Mouse (Mus musculus): ENCODE data around the gene Atg7.

- TF ChIP-seq CTCF (IDR thresholded peaks at IDR 0.05; ENCODE audit: low read depth) = no peak
- no peak for TF ChIP-seq EP300 (optimal IDR thresholded peaks at IDR 0.05)
Observed at GRCm38 (mm10) chr6:114664716-114665115, 21.8 kb downstream of the Atg7 start.

Data from stomach, postnatal 0 days (tissue).